Mouse (Mus musculus): ENCODE measurements at regions not wholly inside any gene's neighbourhood (a gene's known extent, or its start where the extent isn't known, plus 50 kb on each side); places are given as distances from the start of the nearest gene placed in this dataset.

GRCm38 (mm10) chr7:136169261-136169660 is 453.1 kb upstream of the Mki67 start:
- DNase-seq (ENCODE audit: low spot score in 2 of 2), result no peak

GRCm38 (mm10) chr7:136176373-136176772 is 460.2 kb upstream of the Mki67 start:
- no peak for DNase-seq (ENCODE audit: low spot score in 2 of 2)

- no peak for DNase-seq (ENCODE audit: low spot score in 2 of 2)
These were observed 464.8 kb upstream of the Mki67 start for GRCm38 (mm10) chr7:136180996-136181395.

GRCm38 (mm10) chr7:136182101-136182500 is 465.9 kb upstream of the Mki67 start:
- DNase-seq (ENCODE audit: low spot score in 2 of 2), result no peak

GRCm38 (mm10) chr7:136196424-136197160 is 480.4 kb upstream of the Mki67 start:
- DNase-seq (ENCODE audit: low spot score in 2 of 2), result no peak

GRCm38 (mm10) chr7:136208879-136209278 is 492.7 kb upstream of the Mki67 start:
- DNase-seq (ENCODE audit: low spot score in 2 of 2), result no peak

GRCm38 (mm10) chr7:136209299-136210171 is 493.4 kb upstream of the Mki67 start:
- DNase-seq (ENCODE audit: low spot score in 2 of 2), result no peak

GRCm38 (mm10) chr7:136212492-136212891 is 496.3 kb upstream of the Mki67 start:
- no peak for DNase-seq (ENCODE audit: low spot score in 2 of 2)

- DNase-seq (ENCODE audit: low spot score in 2 of 2), result no peak
These were observed 497.1 kb upstream of the Mki67 start for GRCm38 (mm10) chr7:136213057-136213961.

GRCm38 (mm10) chr7:136213962-136214308 is 497.8 kb upstream of the Mki67 start:
- no peak for DNase-seq (ENCODE audit: low spot score in 2 of 2)

- no peak for DNase-seq (ENCODE audit: low spot score in 2 of 2)
These were observed 498.3 kb upstream of the Mki67 start for GRCm38 (mm10) chr7:136214415-136214814.

GRCm38 (mm10) chr7:136216734-136217133 is 500.6 kb upstream of the Mki67 start:
- no peak for DNase-seq (ENCODE audit: low spot score in 2 of 2)

- no peak for DNase-seq (ENCODE audit: low spot score in 2 of 2)
These were observed 503.5 kb upstream of the Mki67 start for GRCm38 (mm10) chr7:136219564-136220244.

- peak in 1 of 2 experiments; percentile 2 for DNase-seq (ENCODE audit: low spot score in 2 of 2)
These were observed 504.3 kb upstream of the Mki67 start for GRCm38 (mm10) chr7:136220245-136221167.

- no peak for DNase-seq (ENCODE audit: low spot score in 2 of 2)
These were observed 505.5 kb upstream of the Mki67 start for GRCm38 (mm10) chr7:136221620-136222019.

GRCm38 (mm10) chr7:136226031-136226430 is 509.9 kb upstream of the Mki67 start:
- DNase-seq (ENCODE audit: low spot score in 2 of 2), result no peak

- DNase-seq (ENCODE audit: low spot score in 2 of 2), result no peak
These were observed 512.2 kb upstream of the Mki67 start for GRCm38 (mm10) chr7:136228331-136228730.

- DNase-seq (ENCODE audit: low spot score in 2 of 2), result no peak
These were observed 513.4 kb upstream of the Mki67 start for GRCm38 (mm10) chr7:136229592-136229991.

- no peak for DNase-seq (ENCODE audit: low spot score in 2 of 2)
These were observed 516.0 kb upstream of the Mki67 start for GRCm38 (mm10) chr7:136232177-136232576.

GRCm38 (mm10) chr7:136235563-136235962 is 519.4 kb upstream of the Mki67 start:
- DNase-seq (ENCODE audit: low spot score in 2 of 2), result no peak

Measured in right cerebral cortex, adult 2 months (tissue).